Mouse (Mus musculus) erythroblast, embryonic 14.5 days (primary cell): Measurements from ENCODE around the gene Gm6309.
"Not testable (repeated sequence)": the region's sequence is repeated elsewhere in the genome, so short reads cannot be mapped to it uniquely, and the experiment has no call there.

ENCODE experiments used
- GATA1 ChIP-seq: IDR thresholded peaks from 2 replicates; pipeline ENCODE4 v1.6.1; 2012; ENCODE audit warnings: low read length, inconsistent platforms, mixed read lengths
- TAL1 ChIP-seq: IDR thresholded peaks from 3 replicates; pipeline ENCODE4 v1.6.1; 2012; ENCODE audit warnings: low read length, inconsistent platforms, mixed read lengths

GRCm38 (mm10) chr5:146185204-146185603 is 14.7 kb upstream of the Gm6309 start, which contains the start of gene 1700001J03Rik:
- not testable (repeated sequence) for TF ChIP-seq GATA1, TAL1
